Mouse (Mus musculus): ENCODE results near the gene Chpf2.
A peak's percentile ranks its signal among the peaks of the same experiment; 100 is the strongest.

The Chpf2 gene

DNA sequence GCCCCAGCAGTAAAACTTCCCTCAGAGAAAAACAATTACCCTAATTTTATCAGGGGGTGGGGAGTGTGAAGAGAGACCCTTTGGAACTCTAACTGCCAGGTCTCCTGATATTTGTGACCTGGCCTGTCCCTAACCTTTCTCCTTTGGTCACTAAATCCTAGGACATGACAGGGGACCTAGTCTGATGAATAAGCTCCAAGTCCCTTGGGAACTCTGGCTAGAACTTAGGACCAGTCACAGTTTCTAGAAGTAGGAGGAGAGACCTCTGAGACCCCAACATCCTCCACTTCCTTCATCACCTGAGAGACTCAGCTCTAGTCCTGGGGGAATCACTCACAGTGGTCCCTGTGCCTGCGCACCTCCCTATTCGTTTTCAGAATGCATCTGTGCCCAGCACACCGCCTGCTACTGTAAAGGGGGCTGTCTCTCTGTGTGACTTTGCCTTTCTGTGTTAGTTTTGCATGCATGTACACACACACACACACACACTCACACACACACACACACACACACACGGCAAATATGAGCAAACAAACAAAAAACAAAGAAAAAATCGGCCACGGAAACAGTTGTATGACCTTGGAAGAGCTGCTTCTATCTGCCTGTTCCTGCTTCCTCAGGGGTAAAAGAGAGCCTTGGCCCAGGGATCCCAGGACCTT, 18.9 kb downstream of the Chpf2 start:
- peak; percentile 14 for DNase-seq (ENCODE audit: low spot score)

DNA sequence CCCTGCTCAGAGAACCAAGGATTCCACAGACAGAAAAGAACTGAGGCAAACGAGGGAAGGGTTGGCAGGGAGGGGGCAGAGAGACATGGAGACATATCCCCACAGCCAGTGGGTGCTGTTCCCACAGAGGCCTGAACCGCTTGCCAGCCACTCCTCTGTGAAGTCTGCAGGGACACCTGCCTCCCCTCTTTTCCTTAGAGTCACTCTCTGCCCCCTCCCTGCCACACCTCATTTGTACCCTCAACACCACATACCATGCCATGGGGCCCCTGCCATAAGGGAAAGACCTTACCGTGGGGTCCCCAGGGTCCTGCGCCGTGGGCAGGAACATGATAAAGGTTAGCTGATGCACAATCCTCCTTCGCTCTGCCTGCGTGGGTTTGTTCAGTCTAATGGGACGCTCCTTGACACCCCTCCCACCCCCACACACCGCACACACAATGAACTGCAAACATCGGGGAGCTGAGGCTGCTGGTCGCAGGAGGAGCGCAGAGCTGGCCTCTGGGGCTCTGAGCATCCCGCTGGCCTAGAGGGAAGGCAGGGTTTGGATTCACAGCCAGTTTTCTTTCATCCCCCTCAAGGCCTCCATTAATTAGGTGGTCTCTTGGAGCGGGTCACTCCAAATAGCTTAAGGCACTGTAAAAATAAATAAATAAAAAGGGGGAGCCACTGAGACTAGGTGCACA, 19.6 kb downstream of the Chpf2 start:
- DNase-seq (ENCODE audit: low spot score): no peak

DNA sequence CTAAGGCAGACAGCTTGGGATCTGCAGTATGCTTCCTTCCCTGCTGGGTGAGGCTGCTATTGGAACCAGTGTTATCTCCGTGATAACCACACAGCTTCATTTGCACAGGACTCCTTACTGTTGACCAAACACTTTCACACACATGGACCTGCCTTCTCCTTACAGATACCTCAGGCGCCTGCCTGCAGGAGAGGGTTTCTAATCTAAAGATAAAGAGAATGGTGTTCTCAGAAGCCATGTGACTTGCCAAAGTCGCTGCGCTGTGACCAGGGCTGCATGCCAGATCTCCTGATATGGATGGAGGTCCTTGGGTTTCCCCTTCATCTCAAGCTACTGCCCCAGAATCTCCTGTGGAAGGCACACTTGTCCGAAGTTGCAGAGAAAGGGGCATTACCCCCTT, 22.8 kb downstream of the Chpf2 start:
- no peak for DNase-seq (ENCODE audit: low spot score)

DNA sequence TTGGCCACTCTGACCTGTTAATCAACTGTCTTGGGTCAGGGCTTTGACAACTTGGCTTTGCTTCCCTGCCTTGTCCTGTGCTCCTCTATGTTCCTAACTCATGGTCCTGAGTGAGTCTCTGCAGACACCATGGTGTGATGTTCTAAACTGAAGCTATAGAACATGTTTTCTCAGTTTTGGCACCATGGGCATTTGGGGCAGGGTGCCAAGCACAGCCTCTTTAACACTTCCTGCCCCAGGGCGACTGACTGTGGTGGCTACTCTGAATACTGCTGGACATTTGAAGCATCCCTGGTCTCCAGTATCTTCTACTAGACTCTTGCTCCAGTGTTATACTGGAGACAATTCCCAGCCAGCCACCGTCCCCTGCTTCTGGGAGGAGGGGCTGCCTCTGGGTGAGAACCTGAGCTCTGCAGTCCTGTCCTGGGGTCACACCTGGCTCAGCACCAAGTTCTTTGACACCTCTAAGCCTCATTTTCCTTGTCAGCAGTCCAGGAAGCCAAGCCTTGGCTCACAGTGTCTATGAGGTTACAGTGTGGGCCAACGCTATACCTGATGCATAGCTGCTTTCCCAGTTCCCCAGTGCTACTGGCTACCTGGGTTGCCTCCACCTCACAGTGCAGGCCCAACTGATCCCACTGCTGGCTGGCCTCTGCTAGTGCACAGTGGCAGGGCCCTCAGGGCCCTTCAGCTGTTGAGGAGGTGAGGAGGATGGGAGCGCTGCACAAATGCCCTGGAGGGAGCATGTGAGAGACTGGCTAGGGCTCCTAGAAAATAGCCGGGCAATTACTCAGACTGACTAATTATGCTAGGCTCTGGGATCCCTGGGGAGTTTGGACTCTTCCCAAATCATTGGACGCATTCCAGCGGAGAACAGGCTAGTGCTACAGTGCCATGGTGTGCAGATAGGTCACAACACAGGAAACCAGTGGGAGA, 25.1 kb downstream of the Chpf2 start:
- no peak for DNase-seq (ENCODE audit: low spot score)

DNA sequence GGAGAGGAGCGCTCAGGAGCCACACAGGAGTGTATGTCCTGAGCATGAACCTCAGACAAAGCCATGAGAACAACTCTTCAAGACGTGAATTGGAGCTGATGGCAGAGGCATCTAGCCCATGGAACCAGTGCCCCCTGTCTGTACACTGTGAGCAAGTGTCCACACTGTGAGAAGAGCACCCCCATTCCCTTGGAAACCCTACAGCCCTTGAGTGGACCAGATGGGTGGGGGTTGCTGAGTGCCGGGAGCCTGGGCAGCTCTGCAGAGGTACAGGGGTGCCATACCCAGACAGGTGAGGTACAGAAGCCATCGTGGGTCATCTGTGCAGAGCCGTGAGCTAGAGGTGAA, 25.7 kb downstream of the Chpf2 start:
- no peak for DNase-seq (ENCODE audit: low spot score)

DNA sequence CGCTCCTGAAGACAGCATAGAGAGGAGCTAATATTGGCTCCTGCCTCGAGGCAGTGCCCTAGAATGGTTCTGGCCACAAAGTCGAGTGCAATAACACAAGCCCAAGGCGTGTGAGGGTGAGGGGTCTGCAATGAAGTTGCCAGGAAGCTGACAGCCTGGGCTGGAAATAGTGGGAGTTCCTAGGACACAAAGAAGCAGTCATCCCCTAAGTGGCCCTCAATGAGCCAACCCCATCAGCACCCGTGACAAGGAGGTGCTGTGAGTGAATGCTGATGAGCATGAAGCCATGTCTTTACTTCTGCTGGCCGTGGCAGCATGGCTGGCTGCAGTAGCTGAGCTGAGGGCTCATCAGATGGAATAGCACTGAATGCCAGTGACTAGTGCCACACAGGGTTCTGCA, 28.6 kb downstream of the Chpf2 start:
- DNase-seq (ENCODE audit: low spot score): no peak

DNA sequence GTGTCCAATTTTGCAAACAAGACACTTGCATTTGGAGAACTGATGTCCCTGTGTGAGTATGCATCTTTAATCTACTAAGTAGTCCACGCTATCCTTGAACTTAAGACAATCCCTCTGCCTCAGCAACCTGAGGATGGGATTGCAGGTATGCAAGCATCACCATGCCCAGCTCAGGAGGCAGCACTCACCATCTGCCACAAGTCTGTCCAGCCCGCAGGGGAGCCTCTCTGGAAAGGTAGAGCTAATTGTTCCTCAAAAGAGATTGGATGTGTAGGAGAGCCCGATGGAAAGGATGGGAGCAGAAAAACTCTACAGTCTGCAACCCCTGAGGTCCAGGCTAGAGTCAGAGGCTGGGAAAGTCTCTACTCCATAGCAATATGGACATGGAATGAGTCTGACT, 32.4 kb downstream of the Chpf2 start:
- no peak for DNase-seq (ENCODE audit: low spot score)

DNA sequence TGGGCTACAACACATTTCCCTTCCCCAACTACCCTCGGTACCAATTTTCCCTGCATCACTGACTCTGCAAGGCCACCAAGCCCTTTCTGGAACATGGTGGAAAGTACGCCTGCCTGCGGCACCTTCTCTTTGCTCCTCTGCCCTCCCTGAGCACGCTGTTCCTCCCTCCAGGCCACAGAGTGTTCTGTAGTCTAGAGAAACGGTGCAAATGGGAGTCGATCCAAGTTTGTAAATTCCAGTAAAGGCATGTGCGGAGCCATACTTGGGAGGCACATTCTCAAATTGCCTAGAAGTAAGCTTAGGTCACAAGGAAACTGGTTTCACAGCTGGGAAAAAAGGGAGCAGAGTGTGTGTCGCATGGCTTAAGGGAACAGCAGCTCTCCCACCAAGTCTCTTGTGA, 33.6 kb downstream of the Chpf2 start:
- DNase-seq (ENCODE audit: low spot score): no peak

DNA sequence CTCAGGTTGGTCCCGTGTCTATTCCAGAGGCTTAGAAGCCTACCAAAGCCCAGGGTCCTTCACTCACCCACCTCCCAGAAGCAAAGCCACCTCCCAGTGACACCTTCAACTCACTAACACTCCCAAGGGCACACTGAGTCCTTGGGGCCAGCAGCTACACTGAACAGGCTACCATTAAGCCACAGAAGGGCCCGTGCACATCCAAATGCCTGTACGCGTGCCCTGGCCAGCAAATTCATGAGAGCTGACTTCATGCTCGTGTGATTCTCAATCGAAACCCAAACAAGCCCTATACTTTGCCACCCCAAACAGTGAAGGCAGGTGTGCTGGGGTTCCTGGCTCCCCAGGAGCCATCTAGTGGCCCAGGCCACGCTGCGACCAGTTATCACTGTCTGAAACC, 34.1 kb downstream of the Chpf2 start:
- no peak for DNase-seq (ENCODE audit: low spot score)

DNA sequence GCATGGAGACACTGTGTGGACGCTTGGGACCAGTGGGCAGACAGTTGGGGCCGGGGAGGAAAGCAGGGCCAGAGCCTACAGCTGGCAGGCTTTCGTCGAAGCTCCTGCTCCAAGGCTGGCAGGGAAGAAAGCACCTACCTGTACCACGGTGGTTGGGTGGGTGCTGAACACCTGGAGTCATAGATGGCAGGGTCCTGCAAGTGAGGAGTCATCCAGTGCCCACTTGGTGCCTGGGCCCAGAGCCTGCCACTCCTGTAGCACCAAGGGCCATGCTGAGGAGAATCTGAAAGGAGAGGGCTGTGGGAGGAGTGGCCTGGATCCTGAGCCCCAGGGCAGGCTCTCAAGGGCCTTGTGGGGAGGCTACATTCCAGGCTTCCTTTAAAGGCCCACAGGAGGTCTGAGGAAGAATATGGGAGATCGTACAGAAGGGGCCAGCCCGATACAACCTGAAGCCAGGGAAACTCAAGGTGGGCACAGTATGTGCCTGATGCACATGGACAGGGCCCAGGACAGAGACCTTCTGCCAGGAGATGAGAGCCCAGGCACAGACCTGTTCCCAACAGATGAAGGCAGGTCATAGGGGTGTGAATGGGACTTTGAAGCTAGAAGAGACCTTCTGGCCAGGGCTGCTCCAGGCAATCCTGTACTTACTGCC, 36.0 kb downstream of the Chpf2 start:
- no peak for DNase-seq (ENCODE audit: low spot score)

DNA sequence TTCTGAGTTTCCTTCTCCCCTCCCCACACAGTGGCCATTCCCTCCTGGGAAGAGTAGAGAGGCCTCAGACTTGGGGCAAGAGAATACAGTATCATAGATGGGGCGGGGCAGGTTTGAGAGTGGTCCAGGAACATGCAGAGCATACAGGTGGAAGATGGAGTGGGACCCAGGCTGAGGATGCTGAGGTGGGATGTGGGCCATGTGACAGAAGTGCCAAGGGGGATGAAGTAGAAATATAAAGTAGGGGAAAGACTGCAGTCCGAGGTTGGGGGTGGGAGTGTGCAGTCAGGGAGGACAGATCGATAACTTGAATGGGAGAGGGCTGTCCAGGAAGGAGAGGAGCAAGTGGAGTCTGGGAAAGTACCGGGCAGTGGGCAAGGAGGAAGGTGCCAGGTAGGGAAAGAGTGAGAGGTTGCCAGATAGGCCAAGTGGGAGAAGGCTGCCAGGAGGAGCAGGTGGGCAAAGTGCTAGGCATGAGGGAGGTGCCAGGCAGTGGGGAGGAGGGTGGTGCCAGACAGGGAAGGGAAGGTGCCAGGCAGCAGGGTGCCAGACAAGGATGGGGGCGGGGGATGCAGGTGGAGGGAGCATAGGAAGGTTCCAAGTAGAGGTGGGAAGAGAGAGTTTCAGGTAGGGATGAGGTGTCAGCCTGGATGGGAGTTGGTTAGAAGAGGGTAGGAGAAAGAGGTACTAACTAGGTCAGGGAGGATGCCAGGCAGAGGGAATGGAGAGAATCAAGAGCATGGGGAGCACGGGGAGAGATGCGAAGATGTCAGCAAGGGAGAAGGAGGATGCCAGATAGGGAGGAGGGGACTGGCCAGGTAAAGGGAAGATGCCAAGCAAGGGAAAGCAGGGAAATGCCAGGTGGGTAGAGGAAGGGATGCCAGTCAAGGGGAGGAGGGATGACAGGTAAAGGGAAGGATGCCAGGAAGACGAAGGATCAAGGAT, 36.8 kb downstream of the Chpf2 start:
- no peak for DNase-seq (ENCODE audit: low spot score)

DNA sequence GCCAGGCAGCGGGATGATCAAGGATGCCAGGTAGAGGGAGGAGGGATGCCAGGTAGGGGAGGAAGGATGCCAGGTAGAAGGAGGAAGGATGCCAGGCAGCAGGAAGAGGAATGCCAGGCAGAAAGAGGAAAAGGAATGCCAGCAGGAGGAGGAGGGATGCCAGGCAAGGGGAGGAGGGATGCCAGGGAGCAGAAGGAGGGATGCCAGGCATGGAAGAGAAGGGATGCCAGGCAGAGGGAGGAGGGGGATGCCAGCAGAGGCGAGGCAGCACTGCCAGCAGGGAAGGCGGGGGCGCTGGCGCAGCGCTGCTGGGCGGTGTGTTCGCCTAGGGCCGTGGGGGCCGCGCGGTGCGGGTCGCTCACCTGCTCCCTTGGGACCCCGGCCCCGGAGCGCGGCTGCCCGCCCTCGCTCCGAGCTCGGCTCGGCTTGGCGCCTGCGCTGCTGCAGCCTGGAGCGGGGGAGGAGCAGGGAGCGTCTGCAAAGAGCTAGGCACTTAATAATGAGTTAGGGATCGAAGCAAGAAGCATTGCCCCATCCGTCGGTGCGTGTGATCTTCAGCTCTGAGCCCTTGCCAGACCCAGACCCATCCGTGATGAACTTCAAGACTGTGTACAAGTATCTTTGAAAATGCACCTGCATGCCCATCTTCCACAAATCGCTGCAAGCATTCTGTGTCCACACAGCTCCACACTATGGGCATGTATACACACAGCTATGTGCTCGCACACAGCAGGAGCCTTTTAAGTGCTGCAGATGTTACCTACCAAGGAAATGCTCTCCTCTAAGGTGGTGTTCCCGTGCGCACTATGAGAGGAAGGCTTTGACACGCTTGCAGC, 37.7 kb downstream of the Chpf2 start, which contains the start of gene Smarcd3:
Gene Smarcd3 (minus strand): TSS at position 426 of the 836 bp plus-strand sequence.
- DNase-seq (ENCODE audit: low spot score): peak; percentile 64

DNA sequence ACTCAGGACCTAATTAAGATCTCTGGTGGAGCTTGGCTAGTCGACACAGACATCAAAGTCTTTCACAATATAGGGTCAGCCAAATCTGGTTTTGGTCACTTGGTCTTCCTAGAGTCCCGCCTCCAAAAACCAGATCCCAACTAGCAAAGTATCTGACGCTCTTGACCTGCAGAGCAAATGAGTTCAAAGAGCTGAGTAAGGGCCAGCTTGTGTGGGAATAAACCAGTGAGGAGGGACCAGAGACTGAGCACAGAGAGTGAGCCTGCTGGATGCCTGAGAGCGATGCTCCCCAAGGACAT, 38.2 kb downstream of the Chpf2 start:
- DNase-seq (ENCODE audit: low spot score): no peak

DNA sequence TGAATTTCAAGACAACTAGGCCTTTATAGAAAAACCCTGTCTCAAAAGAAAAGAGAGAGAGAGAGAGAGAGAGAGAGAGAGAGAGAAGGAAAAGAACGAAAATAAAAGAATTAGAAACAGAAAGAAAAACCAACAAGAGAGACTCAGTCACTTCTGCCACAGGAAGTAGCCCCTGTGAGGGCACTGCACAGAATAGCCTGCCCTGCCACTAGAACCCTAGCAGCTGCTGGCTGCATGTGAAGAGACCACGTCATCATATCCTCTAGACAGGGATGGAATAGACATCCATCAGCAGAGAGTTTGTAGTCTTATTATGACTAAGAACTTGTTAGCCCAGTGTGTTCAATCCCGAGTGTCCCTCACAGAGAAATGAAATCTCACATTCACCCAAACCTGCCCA, 43.2 kb downstream of the Chpf2 start:
- DNase-seq (ENCODE audit: low spot score): no peak

DNA sequence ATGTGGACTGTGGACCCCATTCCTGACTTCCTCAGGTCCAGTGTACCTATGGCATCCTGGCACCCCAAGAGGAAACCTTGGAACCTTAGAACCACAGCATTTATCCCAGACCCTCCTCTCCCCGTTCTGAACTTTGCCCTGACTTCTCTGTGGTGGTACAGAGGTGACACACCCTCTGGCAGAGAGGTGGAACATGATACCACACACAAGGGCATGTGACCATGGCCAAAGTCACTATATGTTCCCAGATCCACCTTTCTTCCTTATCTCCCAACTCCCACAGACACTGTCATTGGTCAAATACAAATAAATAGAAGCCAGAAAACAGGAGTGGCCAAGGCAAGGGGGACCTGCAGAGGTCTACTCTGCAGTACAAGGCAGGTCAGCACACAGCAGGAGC, 48.6 kb downstream of the Chpf2 start:
- DNase-seq (ENCODE audit: low spot score): no peak

DNA sequence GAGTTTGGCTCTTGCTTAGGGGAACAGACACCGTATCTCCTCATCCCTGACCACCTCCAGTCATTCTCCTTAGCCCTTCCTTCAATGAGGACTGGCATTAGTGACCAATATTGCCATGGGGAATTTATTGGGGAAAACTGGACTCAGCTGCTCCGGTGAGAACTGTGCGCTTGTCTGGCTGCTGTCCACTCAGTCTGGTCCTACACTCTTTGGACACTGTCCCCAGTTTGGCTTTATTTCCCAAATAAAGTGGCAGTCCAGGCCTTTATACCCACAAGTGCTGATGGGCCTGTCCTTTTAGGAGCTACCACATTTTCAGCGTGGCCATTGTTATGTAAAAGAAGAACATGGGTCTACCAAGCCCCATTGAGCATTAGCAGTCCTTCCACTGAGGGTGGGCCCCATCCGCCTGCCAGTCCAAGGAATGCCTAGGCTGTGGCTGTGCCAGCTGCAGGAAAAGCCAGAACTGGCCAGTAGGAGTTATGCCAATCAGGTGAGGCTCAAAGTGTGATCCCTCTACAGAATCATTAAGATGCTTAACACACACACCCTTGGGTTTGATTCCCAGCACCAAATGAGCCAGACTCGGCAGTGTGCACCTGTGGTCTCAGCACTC, 49.1 kb downstream of the Chpf2 start:
- DNase-seq (ENCODE audit: low spot score): no peak

DNA sequence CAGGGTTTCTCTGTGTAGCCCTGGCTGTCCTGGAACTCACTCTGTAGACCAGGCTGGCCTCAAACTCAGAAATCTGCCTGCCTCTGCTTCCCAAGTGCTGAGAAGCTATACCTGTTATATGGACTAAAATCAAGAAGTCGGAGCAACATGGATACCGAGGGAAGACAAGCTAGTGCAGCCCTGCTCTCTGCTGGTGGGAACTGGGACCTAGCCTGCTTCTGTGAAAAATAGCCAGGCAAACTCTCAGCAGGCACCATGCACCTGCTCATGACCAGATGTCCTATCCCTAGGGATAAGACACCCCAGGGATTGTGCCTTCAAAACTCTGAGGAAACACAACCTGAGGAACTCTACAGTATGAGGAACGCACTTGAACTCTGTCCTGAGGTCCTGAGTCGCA, 50.4 kb downstream of the Chpf2 start:
- no peak for DNase-seq (ENCODE audit: low spot score)

DNA sequence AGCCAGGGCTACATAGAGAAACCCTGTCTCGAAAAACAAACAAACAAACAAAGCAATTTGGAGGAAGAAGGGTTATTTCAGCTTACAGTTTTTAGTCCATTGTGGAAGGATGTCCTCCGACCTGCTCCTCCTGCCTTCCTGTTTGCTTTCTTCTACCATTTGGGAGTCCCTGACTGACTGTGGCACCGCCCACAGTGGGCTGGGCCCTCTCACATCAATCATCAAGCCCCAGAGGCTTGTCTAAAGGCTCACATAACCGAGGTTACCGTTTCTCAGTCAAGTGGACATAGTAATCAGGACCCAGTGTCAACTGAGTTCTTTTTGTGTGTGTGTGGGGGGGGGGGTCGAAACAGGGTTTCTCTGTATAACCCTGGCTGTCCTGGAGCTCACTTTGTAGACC, 51.6 kb downstream of the Chpf2 start:
- DNase-seq (ENCODE audit: low spot score): no peak

DNA sequence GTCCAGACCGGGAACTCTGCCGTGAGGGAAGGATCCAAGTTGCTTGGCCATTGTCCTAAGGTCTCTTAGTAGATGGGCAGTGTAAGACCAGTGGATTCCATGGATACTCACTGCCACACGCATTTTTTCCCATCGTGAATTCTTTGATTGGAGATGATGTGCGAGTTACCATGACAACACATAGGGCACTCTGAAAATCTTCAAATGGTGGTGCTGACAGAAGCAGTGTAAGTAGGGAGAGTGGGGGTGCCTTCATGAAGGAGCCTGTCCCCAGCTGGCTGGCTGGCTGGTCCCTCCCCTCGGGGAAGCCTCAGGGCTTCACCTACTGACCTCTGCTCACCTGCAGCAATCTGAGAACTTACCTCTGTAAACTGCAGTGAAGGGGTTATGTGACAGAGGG, 52.5 kb downstream of the Chpf2 start:
- no peak for DNase-seq (ENCODE audit: low spot score)
